Mouse (Mus musculus) mesoderm, embryonic 11.5 days (tissue): ENCODE measurements at regions not wholly inside any gene's neighbourhood (a gene's known extent, or its start where the extent isn't known, plus 50 kb on each side); places are given as distances from the start of the nearest gene placed in this dataset.
A peak's percentile ranks its signal among the peaks of the same experiment; 100 is the strongest.

Experiments
- DNase-seq: peaks from one replicate; pipeline ENCODE4 v3.0.0-alpha.2; 2012; ENCODE audit warnings: low read depth, low spot score

DNA sequence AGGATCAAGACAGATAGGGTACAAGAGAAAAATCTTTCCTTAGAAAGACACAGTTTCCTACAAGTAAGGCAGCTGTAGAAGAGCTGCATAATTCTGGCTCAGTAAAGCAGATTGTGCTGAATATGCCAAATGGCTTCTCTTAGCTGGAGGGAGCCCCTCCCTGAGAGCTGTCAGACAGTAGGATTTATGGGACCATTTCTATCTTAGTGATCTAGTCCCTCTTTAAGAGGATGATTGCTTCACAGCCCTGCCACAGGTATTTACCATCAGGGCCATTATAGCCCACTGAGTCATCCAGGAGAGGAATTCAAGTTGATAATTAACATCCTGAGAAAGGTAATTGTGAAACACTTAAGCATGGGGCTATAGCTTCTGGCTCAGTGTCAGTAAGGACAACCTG lies 101.5 kb upstream of the Cypt1 start:
- DNase-seq, result peak; percentile 1

DNA sequence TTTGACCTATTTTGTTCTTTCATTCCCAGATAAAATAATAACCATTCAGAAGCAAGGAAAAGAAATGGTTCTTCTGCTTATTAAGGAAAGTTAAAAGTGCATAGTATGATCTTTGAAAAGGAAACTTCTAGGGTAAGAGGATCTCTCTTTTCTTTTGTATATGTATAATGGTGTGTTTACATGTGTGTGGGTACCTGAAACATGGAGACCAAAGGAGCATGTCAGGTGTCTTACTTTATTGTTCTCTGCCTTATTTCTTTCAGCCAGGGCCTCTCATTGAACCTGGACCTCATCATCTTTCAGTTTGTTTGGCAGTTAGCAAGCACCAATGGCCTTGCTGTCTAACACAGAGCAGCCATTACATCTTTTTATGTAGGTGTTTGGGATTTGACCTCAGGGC lies 101.0 kb upstream of the Cypt1 start:
- no peak for DNase-seq

DNA sequence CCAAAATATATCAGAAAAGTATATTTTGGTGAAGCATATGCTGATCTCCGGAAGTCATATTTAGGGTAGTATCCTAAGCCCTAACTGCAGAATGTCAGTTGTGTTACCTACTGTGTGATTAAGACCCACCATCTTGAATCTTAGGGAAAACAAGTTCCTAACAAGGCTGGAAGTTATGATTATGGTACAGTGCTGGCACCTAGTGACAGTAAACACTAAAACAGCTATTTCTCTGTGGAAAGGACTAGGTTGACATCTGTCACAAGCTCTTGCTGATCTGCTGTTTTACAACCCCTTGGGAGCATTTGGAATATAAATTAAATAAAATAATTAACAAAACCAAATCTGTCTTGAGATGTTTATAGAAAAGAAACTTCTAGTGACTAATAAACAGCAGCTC lies 84.6 kb upstream of the Cypt1 start:
- DNase-seq, result no peak

DNA sequence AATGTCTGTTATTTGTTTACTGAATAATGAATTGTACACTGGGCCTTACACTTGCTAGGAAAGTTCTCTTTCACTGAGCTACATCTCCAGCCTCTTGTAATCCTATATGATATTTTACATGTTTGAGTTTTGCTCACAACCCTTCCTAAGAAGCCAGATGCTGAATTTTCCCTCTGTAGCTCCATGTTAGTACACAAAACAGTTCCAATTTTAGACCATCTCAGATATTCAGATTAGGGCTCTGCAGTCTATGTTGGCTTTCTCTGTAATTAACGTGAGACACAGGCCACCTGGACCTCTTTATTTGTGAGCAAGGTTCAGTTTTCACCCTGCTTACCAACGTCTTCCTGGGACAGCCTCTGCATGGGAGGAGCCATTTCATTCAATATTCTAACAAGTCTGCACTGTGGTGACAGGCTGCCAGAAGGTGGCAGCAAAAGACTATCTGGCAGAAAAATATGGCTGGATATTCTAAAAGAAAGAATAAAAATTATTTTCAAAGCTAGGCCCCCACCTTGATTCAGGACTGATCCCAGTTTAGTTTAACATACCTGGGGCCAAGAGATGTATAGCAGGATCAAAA lies 72.1 kb upstream of the Cypt1 start:
- DNase-seq, result peak; percentile 20
